Mouse (Mus musculus) lung, postnatal 0 days (tissue): ENCODE data around the gene Larp1. TPM values are rescaled to one million over a fixed set of nuclear protein-coding genes. Genes with fewer than 3 reads are reported as not detected.
A peak's percentile ranks its signal among the peaks of the same experiment; 100 is the strongest.

Experiments
- ATAC-seq: fragments of 200-750 bp; cut with Nextera tagmentation; 2 replicates; pipeline ENCODE4 v1.8.0; 2017; ENCODE audit warnings: moderate library complexity
- DNase-seq: peaks from one replicate; pipeline ENCODE4 v3.0.0-alpha.2; 2016; ENCODE audit warnings: low spot score
- H3K27ac ChIP-seq: fragments of 300-500 bp; sonication (generic); 2 replicates; pipeline ENCODE4 v1.5.1; 2014; ENCODE audit warnings: antibody characterized with exemption, mild to moderate bottlenecking, low read length, mixed read lengths
- H3K27me3 ChIP-seq: fragments of 300-500 bp; sonication (generic); replicated peaks from 2 replicates; pipeline ENCODE4 v1.6.1; 2014; ENCODE audit warnings: low read length, mixed read lengths; ENCODE audit not compliant: insufficient read depth
- H3K36me3 ChIP-seq: fragments of 300-500 bp; sonication (generic); 2 replicates; pipeline ENCODE4 v1.6.1; 2014; ENCODE audit warnings: low read length, mixed read lengths; ENCODE audit not compliant: insufficient read depth
- H3K4me1 ChIP-seq: fragments of 300-500 bp; sonication (generic); 2 replicates; pipeline ENCODE4 v1.6.1; 2014; ENCODE audit warnings: antibody characterized with exemption, low read depth, low read length, mixed read lengths; ENCODE audit not compliant: insufficient read depth
- H3K4me2 ChIP-seq: fragments of 300-500 bp; sonication (generic); replicated peaks from 2 replicates; pipeline ENCODE4 v1.6.1; 2014; ENCODE audit warnings: low read depth, mild to moderate bottlenecking, low read length, moderate library complexity, mixed read lengths
- H3K4me3 ChIP-seq: fragments of 300-500 bp; sonication (generic); 2 replicates; pipeline ENCODE4 v1.5.1; 2014; ENCODE audit warnings: low read depth, low read length
- H3K9ac ChIP-seq: fragments of 300-500 bp; sonication (generic); replicated peaks from 2 replicates; pipeline ENCODE4 v1.6.1; 2014; ENCODE audit warnings: low read depth, mild to moderate bottlenecking
- H3K9me3 ChIP-seq: fragments of 300-500 bp; sonication (generic); 2 replicates; pipeline ENCODE4 v1.6.1; 2016; ENCODE audit warnings: low read length, mixed read lengths
- CTCF ChIP-seq: IDR thresholded peaks from 2 replicates; pipeline ENCODE4 v1.5.1; 2016; ENCODE audit warnings: antibody characterized with exemption, mild to moderate bottlenecking
- EP300 ChIP-seq: IDR thresholded peaks from 2 replicates; pipeline ENCODE4 v1.6.1; 2016; ENCODE audit warnings: antibody characterized with exemption, mild to moderate bottlenecking, control low read depth
- WGBS: fragments of 180-500 bp; shearing (Covaris S2); extraction: QIAGEN DNeasy Blood & Tissue Kit; methylation state at CpG from one replicate; pipeline ENCODE4 v1.1.7; 2014; 5-methylcytosine and 5-hydroxymethylcytosine counted together
- polyA plus RNA-seq: library from polyadenylated mRNA; unstranded; fragments of >200 nt; fragmentation: Nextera tagmentation; extraction: Ambion mirVana; gene quantifications from 2 replicates; pipeline ENCODE4 v1.2.1, GENCODE M21; 2015

The Larp1 gene
- polyA plus RNA-seq, 1 experiment from 2014 or later = 10.3 TPM

DNA sequence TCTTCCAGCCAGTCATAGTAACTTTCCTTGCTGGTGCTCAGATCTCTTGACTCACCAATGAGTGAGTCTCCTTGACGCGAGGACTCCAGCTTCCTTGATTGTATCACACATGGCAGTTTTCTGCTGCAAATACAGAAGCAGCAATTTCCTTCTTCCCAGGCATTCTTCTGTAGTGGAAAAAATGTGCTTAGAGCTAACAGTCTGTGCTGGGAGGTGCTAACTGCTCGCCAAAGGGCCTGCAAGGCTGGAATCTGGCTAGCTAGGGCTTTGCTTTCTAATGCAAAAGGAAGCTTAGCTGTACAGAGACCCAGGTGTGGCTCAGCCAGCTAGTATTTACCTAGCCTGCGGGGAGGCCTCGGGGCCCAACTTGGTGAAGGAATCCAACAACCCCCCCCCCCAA lies 38.3 kb upstream of the Larp1 start:
- TF ChIP-seq EP300 (no peak), CTCF (no peak)
- Histone ChIP-seq H3K36me3 (no peaks in the 10 kb centered on the region), H3K9ac (no peak overlapping the region), H3K4me3 (no peak overlapping the region), H3K27ac (peak overlapping the region; percentile 68), H3K27me3 (no peaks in the 10 kb centered on the region), H3K9me3 (no peaks in the 10 kb centered on the region), H3K4me2 (no peak overlapping the region), H3K4me1 (no peaks in the 10 kb centered on the region)
- DNase-seq (peak; percentile 73), ATAC-seq (no peak)
- WGBS = 13% methylated on average over 5 of the region's 5 CpGs

- WGBS = 43% methylated on average over 13 of the region's 13 CpGs
- Histone ChIP-seq H3K4me3 (no peak overlapping the region), H3K27me3 (no peaks in the 10 kb centered on the region), H3K4me2 (no peak overlapping the region; the same call in 1 of the 2 replicates), H3K36me3 (no peaks in the 10 kb centered on the region), H3K4me1 (no peaks in the 10 kb centered on the region), H3K9me3 (no peaks in the 10 kb centered on the region), H3K27ac (peak overlapping the region; percentile 94), H3K9ac (no peak overlapping the region)
- DNase-seq (peak; percentile 87), ATAC-seq (peak; percentile 89)
- TF ChIP-seq CTCF (no peak), EP300 (peak; percentile 49)
These were observed 35.6 kb upstream of the Larp1 start for GRCm38 (mm10) chr11:57973001-57973912.

- no peaks in the 10 kb centered on the region for H3K36me3 ChIP-seq
- no peaks in the 10 kb centered on the region for H3K27me3 ChIP-seq
- DNase-seq = no peak
- H3K9ac ChIP-seq = no peak overlapping the region
- H3K4me3 ChIP-seq = no peak overlapping the region
- TF ChIP-seq CTCF (no peak), EP300 (no peak)
- H3K4me1 ChIP-seq = no peaks in the 10 kb centered on the region
- peak overlapping the region; percentile 94; the same call in 1 of the 2 replicates for H3K27ac ChIP-seq
- no peak for ATAC-seq
- H3K4me2 ChIP-seq = no peak overlapping the region
- H3K9me3 ChIP-seq = no peaks in the 10 kb centered on the region
- WGBS = 39% methylated on average over 9 of the region's 9 CpGs
These were observed 35.0 kb upstream of the Larp1 start for GRCm38 (mm10) chr11:57973913-57974234.

GRCm38 (mm10) chr11:57975876-57976275 lies 33.0 kb upstream of the Larp1 start:
- no peaks in the 10 kb centered on the region for H3K36me3 ChIP-seq
- no peak for TF ChIP-seq EP300
- no peak for TF ChIP-seq CTCF
- peak; percentile 48 for ATAC-seq

GRCm38 (mm10) chr11:57977681-57978080 lies 31.2 kb upstream of the Larp1 start:
- DNase-seq = no peak
- TF ChIP-seq CTCF (no peak), EP300 (no peak)

More at GRCm38 (mm10) chr11:57975876-57976275, 33.0 kb upstream of the Larp1 start:
- Histone ChIP-seq H3K27ac (no peak overlapping the region), H3K4me1 (no peaks in the 10 kb centered on the region), H3K9ac (no peak overlapping the region), H3K9me3 (no peaks in the 10 kb centered on the region), H3K4me3 (no peak overlapping the region), H3K27me3 (no peaks in the 10 kb centered on the region), H3K4me2 (no peak overlapping the region)
- peak; percentile 71 for DNase-seq

DNA sequence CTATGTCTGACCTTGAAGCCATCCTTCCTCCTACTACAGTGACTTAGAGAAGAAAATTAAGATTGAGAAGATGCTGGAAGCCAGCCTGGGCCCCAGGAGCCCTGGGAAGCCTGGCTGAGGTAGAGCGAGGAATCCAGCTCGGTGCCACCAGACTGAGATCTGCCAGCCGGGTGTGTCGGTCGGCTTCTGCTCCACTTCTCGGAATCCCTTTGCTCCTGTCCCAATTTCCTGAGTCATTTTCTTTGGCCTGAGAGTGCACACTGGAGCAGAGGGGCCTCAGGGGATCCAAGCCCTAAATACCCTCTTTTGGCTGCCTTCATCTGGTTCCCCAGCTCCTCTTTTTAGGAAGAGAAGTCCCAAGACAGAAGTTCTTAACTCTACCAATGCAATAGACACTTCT lies 29.2 kb upstream of the Larp1 start:
- no peak overlapping the region for H3K4me3 ChIP-seq
- WGBS = 88% methylated on average over 6 of the region's 6 CpGs

More at GRCm38 (mm10) chr11:57977681-57978080, 31.2 kb upstream of the Larp1 start:
- H3K9ac ChIP-seq = no peak overlapping the region
- ATAC-seq = no peak
- H3K4me1 ChIP-seq = no peaks in the 10 kb centered on the region
- H3K4me2 ChIP-seq = no peak overlapping the region
- no peak overlapping the region for H3K4me3 ChIP-seq
- H3K9me3 ChIP-seq = no peaks in the 10 kb centered on the region
- no peak overlapping the region for H3K27ac ChIP-seq
- WGBS = 71% methylated on average over 1 of the region's 1 CpGs
- no peaks in the 10 kb centered on the region for H3K36me3 ChIP-seq
- no peaks in the 10 kb centered on the region for H3K27me3 ChIP-seq

More for the DNA sequence above, 29.2 kb upstream of the Larp1 start:
- no peaks in the 10 kb centered on the region for H3K9me3 ChIP-seq
- no peak overlapping the region for H3K4me2 ChIP-seq
- H3K27me3 ChIP-seq = no peaks in the 10 kb centered on the region
- ATAC-seq (no peak), DNase-seq (no peak)
- H3K4me1 ChIP-seq = peaks cover 5% of the 10 kb centered on the region; the same call in 1 of the 2 replicates
- TF ChIP-seq CTCF = no peak
- TF ChIP-seq EP300 = no peak
- H3K36me3 ChIP-seq = no peaks in the 10 kb centered on the region
- H3K9ac ChIP-seq = no peak overlapping the region
- H3K27ac ChIP-seq = no peak overlapping the region
